Mouse (Mus musculus): ENCODE data around the gene Atp2b1. TPM values are rescaled to one million over a fixed set of nuclear protein-coding genes. Genes with fewer than 3 reads are reported as not detected.

Gene Atp2b1
- polyA plus RNA-seq, 1 experiment from 2014 or later: 214 TPM

GRCm38 (mm10) chr10:98913610-98913960 is 621 bp upstream of the Atp2b1 start:
- Histone ChIP-seq H3K9ac (replicated peaks; ENCODE audit: low read length) (peak overlapping the region; percentile 69), H3K27me3 (ENCODE audit: control insufficient read depth, insufficient read depth, low read length) (no peaks in the 10 kb centered on the region), H3K9me3 (ENCODE audit: control insufficient read depth, low read length) (no peaks in the 10 kb centered on the region), H3K4me2 (ENCODE audit: low read length) (peak overlapping the region; percentile 60), H3K27ac (replicated peaks; ENCODE audit: low read depth, low read length) (peak overlapping the region; percentile 99), H3K36me3 (ENCODE audit: control insufficient read depth, insufficient read depth, low read length) (no peaks in the 10 kb centered on the region), H3K4me3 (replicated peaks; ENCODE audit: low read depth, low read length) (peak overlapping the region; percentile 90), H3K4me1 (ENCODE audit: control insufficient read depth, insufficient read depth, low read length) (0 out of 2 replicates have a peak, but pooled peaks cover 14% of the 10 kb centered on the region)
- DNase-seq (no peak), ATAC-seq (ENCODE audit: low FRiP score, low TSS enrichment) (no peak)
- under 1% methylated on average over 19 of the region's 19 CpGs for WGBS

GRCm38 (mm10) chr10:98914810-98915241 is 620 bp downstream of the Atp2b1 start:
- H3K27me3 ChIP-seq (ENCODE audit: control insufficient read depth, insufficient read depth, low read length): no peaks in the 10 kb centered on the region
- peak overlapping the region; percentile 90 for H3K4me3 ChIP-seq (replicated peaks; ENCODE audit: low read depth, low read length)
- 0 out of 2 replicates have a peak, but pooled peaks cover 14% of the 10 kb centered on the region for H3K4me1 ChIP-seq (ENCODE audit: control insufficient read depth, insufficient read depth, low read length)
- peak overlapping the region; percentile 94 for H3K9ac ChIP-seq (replicated peaks; ENCODE audit: low read length)
- 1% methylated on average over 47 of the region's 62 CpGs for WGBS
- H3K27ac ChIP-seq (replicated peaks; ENCODE audit: low read depth, low read length): peak overlapping the region; percentile 99
- DNase-seq: peak; percentile 89
- no peaks in the 10 kb centered on the region for H3K9me3 ChIP-seq (ENCODE audit: control insufficient read depth, low read length)
- H3K36me3 ChIP-seq (ENCODE audit: control insufficient read depth, insufficient read depth, low read length): no peaks in the 10 kb centered on the region
- H3K4me2 ChIP-seq (ENCODE audit: low read length): peak overlapping the region; percentile 77
- ATAC-seq (ENCODE audit: low FRiP score, low TSS enrichment): peak; percentile 75

GRCm38 (mm10) chr10:98915398-98915931 is 1.3 kb downstream of the Atp2b1 start:
- peak; percentile 72 for DNase-seq
- Histone ChIP-seq H3K4me3 (replicated peaks; ENCODE audit: low read depth, low read length) (peak overlapping the region; percentile 90), H3K36me3 (ENCODE audit: control insufficient read depth, insufficient read depth, low read length) (no peaks in the 10 kb centered on the region), H3K4me1 (ENCODE audit: control insufficient read depth, insufficient read depth, low read length) (0 out of 2 replicates have a peak, but pooled peaks cover 14% of the 10 kb centered on the region), H3K27me3 (ENCODE audit: control insufficient read depth, insufficient read depth, low read length) (no peaks in the 10 kb centered on the region), H3K27ac (replicated peaks; ENCODE audit: low read depth, low read length) (peak overlapping the region; percentile 99), H3K9me3 (ENCODE audit: control insufficient read depth, low read length) (no peaks in the 10 kb centered on the region), H3K4me2 (ENCODE audit: low read length) (peak overlapping the region; percentile 77), H3K9ac (replicated peaks; ENCODE audit: low read length) (peak overlapping the region; percentile 94)
- 0% methylated on average over 48 of the region's 54 CpGs for WGBS
- peak; percentile 1; the same call in 1 of the 2 replicates for ATAC-seq (ENCODE audit: low FRiP score, low TSS enrichment)

- 8% methylated on average over 22 of the region's 22 CpGs for WGBS
- Histone ChIP-seq H3K4me3 (replicated peaks; ENCODE audit: low read depth, low read length) (peak overlapping the region; percentile 90), H3K9ac (replicated peaks; ENCODE audit: low read length) (peak overlapping the region; percentile 94), H3K9me3 (ENCODE audit: control insufficient read depth, low read length) (no peaks in the 10 kb centered on the region), H3K27me3 (ENCODE audit: control insufficient read depth, insufficient read depth, low read length) (no peaks in the 10 kb centered on the region), H3K4me1 (ENCODE audit: control insufficient read depth, insufficient read depth, low read length) (0 out of 2 replicates have a peak, but pooled peaks cover 14% of the 10 kb centered on the region), H3K36me3 (ENCODE audit: control insufficient read depth, insufficient read depth, low read length) (no peaks in the 10 kb centered on the region), H3K4me2 (ENCODE audit: low read length) (peak overlapping the region; percentile 77), H3K27ac (replicated peaks; ENCODE audit: low read depth, low read length) (peak overlapping the region; percentile 99)
- ATAC-seq (ENCODE audit: low FRiP score, low TSS enrichment) (no peak), DNase-seq (peak; percentile 70)
Measured at GRCm38 (mm10) chr10:98916011-98916780, 2.0 kb downstream of the Atp2b1 start.

- WGBS: 72% methylated on average over 10 of the region's 10 CpGs
- ATAC-seq (ENCODE audit: low FRiP score, low TSS enrichment) (no peak), DNase-seq (no peak)
- H3K27ac ChIP-seq (replicated peaks; ENCODE audit: low read depth, low read length): no peak overlapping the region
- H3K36me3 ChIP-seq (ENCODE audit: control insufficient read depth, insufficient read depth, low read length): no peaks in the 10 kb centered on the region
- no peaks in the 10 kb centered on the region for H3K27me3 ChIP-seq (ENCODE audit: control insufficient read depth, insufficient read depth, low read length)
- H3K9ac ChIP-seq (replicated peaks; ENCODE audit: low read length): peak overlapping the region; percentile 94
- H3K9me3 ChIP-seq (ENCODE audit: control insufficient read depth, low read length): no peaks in the 10 kb centered on the region
- H3K4me2 ChIP-seq (ENCODE audit: low read length): peak overlapping the region; percentile 77
- H3K4me3 ChIP-seq (replicated peaks; ENCODE audit: low read depth, low read length): peak overlapping the region; percentile 90
- H3K4me1 ChIP-seq (ENCODE audit: control insufficient read depth, insufficient read depth, low read length): 0 out of 2 replicates have a peak, but pooled peaks cover 14% of the 10 kb centered on the region
Measured at GRCm38 (mm10) chr10:98916781-98917340, 2.7 kb downstream of the Atp2b1 start.

GRCm38 (mm10) chr10:98925081-98925480 is 10.9 kb downstream of the Atp2b1 start:
- ATAC-seq (ENCODE audit: low FRiP score, low TSS enrichment): no peak
- Histone ChIP-seq H3K9me3 (ENCODE audit: control insufficient read depth, low read length) (no peaks in the 10 kb centered on the region), H3K27ac (replicated peaks; ENCODE audit: low read depth, low read length) (no peak overlapping the region), H3K4me3 (replicated peaks; ENCODE audit: low read depth, low read length) (no peak overlapping the region), H3K27me3 (ENCODE audit: control insufficient read depth, insufficient read depth, low read length) (no peaks in the 10 kb centered on the region), H3K36me3 (ENCODE audit: control insufficient read depth, insufficient read depth, low read length) (no peaks in the 10 kb centered on the region), H3K4me2 (ENCODE audit: low read length) (no peak overlapping the region), H3K4me1 (ENCODE audit: control insufficient read depth, insufficient read depth, low read length) (no peaks in the 10 kb centered on the region), H3K9ac (replicated peaks; ENCODE audit: low read length) (no peak overlapping the region)
- no peak for DNase-seq
- WGBS: 82% methylated on average over 4 of the region's 4 CpGs

- H3K4me3 ChIP-seq (replicated peaks; ENCODE audit: low read depth, low read length): no peak overlapping the region
- no peak overlapping the region for H3K4me2 ChIP-seq (ENCODE audit: low read length)
- H3K27me3 ChIP-seq (ENCODE audit: control insufficient read depth, insufficient read depth, low read length): no peaks in the 10 kb centered on the region
- no peaks in the 10 kb centered on the region for H3K36me3 ChIP-seq (ENCODE audit: control insufficient read depth, insufficient read depth, low read length)
- H3K4me1 ChIP-seq (ENCODE audit: control insufficient read depth, insufficient read depth, low read length): no peaks in the 10 kb centered on the region
- no peak for ATAC-seq (ENCODE audit: low FRiP score, low TSS enrichment)
- H3K9me3 ChIP-seq (ENCODE audit: control insufficient read depth, low read length): no peaks in the 10 kb centered on the region
- no peak for DNase-seq
- no peak overlapping the region for H3K27ac ChIP-seq (replicated peaks; ENCODE audit: low read depth, low read length)
- no peak overlapping the region for H3K9ac ChIP-seq (replicated peaks; ENCODE audit: low read length)
Measured at GRCm38 (mm10) chr10:98926991-98927390, 12.8 kb downstream of the Atp2b1 start.

- no peak overlapping the region for H3K4me3 ChIP-seq (replicated peaks; ENCODE audit: low read depth, low read length)
- no peaks in the 10 kb centered on the region for H3K27me3 ChIP-seq (ENCODE audit: control insufficient read depth, insufficient read depth, low read length)
- DNase-seq (no peak), ATAC-seq (ENCODE audit: low FRiP score, low TSS enrichment) (no peak)
- no peak overlapping the region for H3K27ac ChIP-seq (replicated peaks; ENCODE audit: low read depth, low read length)
- no peak overlapping the region for H3K4me2 ChIP-seq (ENCODE audit: low read length)
- no peaks in the 10 kb centered on the region for H3K4me1 ChIP-seq (ENCODE audit: control insufficient read depth, insufficient read depth, low read length)
- 77% methylated on average over 7 of the region's 7 CpGs for WGBS
- no peaks in the 10 kb centered on the region for H3K36me3 ChIP-seq (ENCODE audit: control insufficient read depth, insufficient read depth, low read length)
- H3K9ac ChIP-seq (replicated peaks; ENCODE audit: low read length): no peak overlapping the region
- no peaks in the 10 kb centered on the region for H3K9me3 ChIP-seq (ENCODE audit: control insufficient read depth, low read length)
Measured at GRCm38 (mm10) chr10:98929444-98929843, 15.2 kb downstream of the Atp2b1 start.
